Mouse (Mus musculus): ENCODE measurements around the gene Lce1m.
"Not testable (repeated sequence)": the region's sequence is repeated elsewhere in the genome, so short reads cannot be mapped to it uniquely, and the experiment has no call there.

Lce1m gene

GRCm38 (mm10) chr3:93018960-93019359 is at the start of gene Lce1m:
Gene Lce1m, minus strand, starts transcription at chr3:93019060.
- no peak for DNase-seq (ENCODE audit: low spot score)

GRCm38 (mm10) chr3:93068523-93068922 is 49.7 kb upstream of the Lce1m start, which contains the start of gene Gm4858:
Gene Gm4858, plus strand, starts transcription at chr3:93068823.
- not testable (repeated sequence) for DNase-seq (ENCODE audit: low spot score)

GRCm38 (mm10) chr3:93052826-93053474 is 34.1 kb upstream of the Lce1m start:
- peak; percentile 52 for DNase-seq (ENCODE audit: low spot score)

GRCm38 (mm10) chr3:93050182-93050581 is 31.3 kb upstream of the Lce1m start:
- DNase-seq (ENCODE audit: low spot score) = no peak

- no peak for DNase-seq (ENCODE audit: low spot score)
Observed at GRCm38 (mm10) chr3:93031450-93031849, 12.6 kb upstream of the Lce1m start.

- no peak for DNase-seq (ENCODE audit: low spot score)
Observed at GRCm38 (mm10) chr3:93025486-93025885, 6.6 kb upstream of the Lce1m start.

GRCm38 (mm10) chr3:93023411-93024184 is 4.7 kb upstream of the Lce1m start:
- no peak for DNase-seq (ENCODE audit: low spot score)

- no peak for DNase-seq (ENCODE audit: low spot score)
Observed at GRCm38 (mm10) chr3:93021171-93021570, 2.3 kb upstream of the Lce1m start.

- no peak for DNase-seq (ENCODE audit: low spot score)
Observed at GRCm38 (mm10) chr3:93015460-93016104, 3.3 kb downstream of the Lce1m start, which contains the start of gene Crct1. Gene Crct1, minus strand, starts transcription at chr3:93015687.

- no peak for DNase-seq (ENCODE audit: low spot score)
Observed at GRCm38 (mm10) chr3:93014871-93015270, 4.0 kb downstream of the Lce1m start.

- DNase-seq (ENCODE audit: low spot score) = peak; percentile 54
Observed at GRCm38 (mm10) chr3:93014378-93014801, 4.5 kb downstream of the Lce1m start.

GRCm38 (mm10) chr3:93002843-93003242 is 16.0 kb downstream of the Lce1m start:
- no peak for DNase-seq (ENCODE audit: low spot score)

GRCm38 (mm10) chr3:93000621-93001020 is 18.2 kb downstream of the Lce1m start:
- no peak for DNase-seq (ENCODE audit: low spot score)

GRCm38 (mm10) chr3:92998691-92999090 is 20.2 kb downstream of the Lce1m start:
- peak; percentile 84 for DNase-seq (ENCODE audit: low spot score)

GRCm38 (mm10) chr3:92991926-92992325 is 26.9 kb downstream of the Lce1m start, which contains the start of gene Lce3f:
Gene Lce3f, plus strand, starts transcription at chr3:92992226.
- DNase-seq (ENCODE audit: low spot score) = no peak

GRCm38 (mm10) chr3:92978484-92978883 is 40.4 kb downstream of the Lce1m start:
- DNase-seq (ENCODE audit: low spot score) = no peak
